Mouse (Mus musculus) naive thymus-derived CD4-positive, alpha-beta T cell, adult 5 months (primary cell): ENCODE measurements around the gene Zfp652. TPM values are rescaled to one million over a fixed set of nuclear protein-coding genes. Genes with fewer than 3 reads are reported as not detected.

Source experiments
- polyA plus RNA-seq: library from polyadenylated mRNA; unstranded; fragments of 100-300 nt; shearing (Covaris generic); gene quantifications from one replicate; pipeline ENCODE4 v1.2.1, GENCODE M21; 2017

The Zfp652 gene
- polyA plus RNA-seq: 45.2 TPM

GRCm38 (mm10) chr11:95712563-95713224, at the start of gene Zfp652:
TSS of gene Zfp652 (plus strand) at chr11:95712673.

GRCm38 (mm10) chr11:95666529-95667149, 45.8 kb upstream of the Zfp652 start, which contains the start of gene Phb:
TSS of gene Phb (plus strand) at chr11:95666957.

GRCm38 (mm10) chr11:95723287-95723686, 10.8 kb downstream of the Zfp652 start, which contains the start of gene B130006D01Rik:
TSS of gene B130006D01Rik (plus strand) at chr11:95723587.

DNA sequence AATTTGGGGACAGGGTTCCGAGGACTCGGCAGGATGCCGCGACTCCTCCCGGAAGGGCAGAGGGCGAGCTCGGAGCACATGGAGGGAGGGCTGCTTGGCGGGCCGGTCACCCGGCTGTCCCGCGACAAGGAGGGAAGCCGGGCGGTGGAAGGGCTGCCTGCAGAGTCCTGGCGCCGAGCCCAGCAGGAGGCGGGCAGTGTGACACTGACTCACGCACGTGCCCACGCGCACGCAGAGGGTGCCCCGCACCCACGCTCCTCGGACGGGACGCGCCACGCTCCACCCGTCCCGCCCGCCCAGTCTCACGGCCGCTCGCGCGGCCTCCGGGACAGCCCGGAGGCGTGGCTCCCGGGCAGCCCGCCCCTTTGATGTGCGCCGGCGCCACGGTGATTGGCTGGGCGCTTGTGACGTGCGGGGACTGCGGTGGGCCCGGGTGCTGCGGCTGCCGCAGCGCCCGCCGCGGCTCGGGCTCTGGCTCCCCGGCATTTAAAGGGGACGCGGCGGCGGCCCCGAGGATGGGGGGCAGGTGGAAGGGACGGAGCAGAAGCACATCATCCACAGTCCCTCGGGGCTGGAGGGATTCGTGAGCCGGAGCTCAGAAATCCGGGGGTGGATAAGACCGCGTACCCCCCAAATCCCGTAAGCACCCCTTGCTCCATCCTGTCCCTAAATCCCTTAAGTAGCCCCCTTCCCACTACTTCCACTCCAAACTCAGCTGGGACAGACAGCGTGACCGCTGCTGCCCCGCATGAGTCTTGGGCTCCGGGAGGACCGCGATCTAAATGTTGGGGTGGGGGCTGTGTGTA, 111.8 kb downstream of the Zfp652 start, which contains the start of gene Phospho1:
Phospho1 (plus strand) TSS at position 429 of the 806 bp plus-strand sequence.

DNA sequence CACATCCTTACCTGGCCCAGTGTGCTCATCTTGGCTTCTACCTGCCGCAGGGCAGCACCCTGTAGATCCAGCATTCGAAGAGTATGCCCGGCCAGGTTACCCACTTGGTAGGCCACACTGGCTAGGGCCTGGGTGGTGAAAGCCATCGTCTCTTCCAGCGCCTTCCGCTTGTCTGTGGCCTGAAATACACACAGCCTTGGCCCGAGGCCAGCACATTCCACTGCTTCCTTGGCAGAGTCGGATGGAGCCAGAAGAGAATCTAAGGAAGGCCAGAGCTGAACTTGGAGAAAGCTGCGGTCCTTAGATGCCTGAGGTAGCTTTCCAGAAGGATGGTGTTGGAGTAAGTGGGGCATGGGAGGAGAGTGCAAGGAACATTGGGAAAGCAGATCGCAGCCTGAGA, 124.6 kb downstream of the Zfp652 start, which contains the start of gene Gngt2:
Gngt2 (plus strand) TSS at position 158 of the 400 bp plus-strand sequence.

GRCm38 (mm10) chr11:95842074-95842681, 129.7 kb downstream of the Zfp652 start, which contains the start of gene Abi3:
TSS of gene Abi3 (minus strand) at chr11:95842476.

Other genes starting within 250 kb of the Zfp652 start
- gene Nxph3, start 198.1 kb upstream of the Zfp652 start, polyA plus RNA-seq: not detected
- gene Ngfr, start 124.9 kb upstream of the Zfp652 start, polyA plus RNA-seq: not detected
- gene Phb, start 45.7 kb upstream of the Zfp652 start, polyA plus RNA-seq: 52.9 TPM
- gene B130006D01Rik, start 10.9 kb downstream of the Zfp652 start, polyA plus RNA-seq: 2.9 TPM
- not detected for gene Phospho1, start 111.8 kb downstream of the Zfp652 start, polyA plus RNA-seq
- 16.1 TPM for gene Gngt2, start 124.5 kb downstream of the Zfp652 start, polyA plus RNA-seq
- 29.5 TPM for gene Abi3, start 129.8 kb downstream of the Zfp652 start, polyA plus RNA-seq
- not detected for gene B4galnt2, start 202.2 kb downstream of the Zfp652 start, polyA plus RNA-seq